Mouse (Mus musculus): ENCODE data around the gene Cpeb3.
"Not testable (repeated sequence)": the region's sequence is repeated elsewhere in the genome, so short reads cannot be mapped to it uniquely, and the experiment has no call there.

DNA sequence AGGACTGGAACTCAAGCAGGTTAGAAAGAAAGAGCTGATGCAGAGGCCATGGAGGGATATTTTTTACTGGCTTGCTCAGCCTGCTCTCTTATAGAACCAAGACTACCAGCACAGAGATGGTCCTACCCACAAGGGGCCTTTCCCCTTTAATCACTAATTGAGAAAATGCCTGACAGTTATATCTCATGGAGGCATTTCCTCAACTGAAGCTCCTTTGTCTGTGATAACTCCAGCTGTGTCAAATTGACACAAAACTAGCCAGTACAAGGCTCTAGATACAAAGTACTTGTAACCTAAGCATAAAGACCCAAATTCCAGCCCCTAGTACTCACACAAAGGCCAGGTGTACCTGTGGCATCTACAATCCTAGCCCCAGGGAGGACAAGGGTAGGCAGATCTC, 3.2 kb downstream of the Cpeb3 start:
- TF ChIP-seq USF1 (IDR thresholded peaks at IDR 0.05; ENCODE audit: low read depth); POLR2A (IDR thresholded peaks at IDR 0.05; ENCODE audit: insufficient read length, low read depth); POLR2AphosphoS2 (IDR thresholded peaks at IDR 0.05; ENCODE audit: insufficient read length, low read depth): not testable (repeated sequence)
